Mouse (Mus musculus): ENCODE measurements at regions not wholly inside any gene's neighbourhood (a gene's known extent, or its start where the extent isn't known, plus 50 kb on each side); places are given as distances from the start of the nearest gene placed in this dataset.
A peak's percentile ranks its signal among the peaks of the same experiment; 100 is the strongest.

- DNase-seq = peak; percentile 4 to 5
Observed at GRCm38 (mm10) chr7:72027006-72027405, 279.4 kb downstream of the Mctp2 start.

- DNase-seq = no peak
Observed at GRCm38 (mm10) chr7:72009115-72009514, 297.3 kb downstream of the Mctp2 start.

GRCm38 (mm10) chr7:72004311-72004710, 302.1 kb downstream of the Mctp2 start:
- no peak for DNase-seq

GRCm38 (mm10) chr7:71992526-71992925, 313.9 kb downstream of the Mctp2 start:
- peak in 1 of 2 experiments; percentile 32 for DNase-seq

- DNase-seq = no peak
Observed at GRCm38 (mm10) chr7:71991835-71992234, 314.6 kb downstream of the Mctp2 start.

- DNase-seq = peak; percentile 72
Observed at GRCm38 (mm10) chr7:71991206-71991605, 315.2 kb downstream of the Mctp2 start.

GRCm38 (mm10) chr7:71966015-71966414, 340.4 kb downstream of the Mctp2 start:
- DNase-seq = peak; percentile 11 to 29

- DNase-seq = peak; percentile 53 to 73
Observed at GRCm38 (mm10) chr7:71963456-71963855, 343.0 kb downstream of the Mctp2 start.

- no peak for DNase-seq
Observed at GRCm38 (mm10) chr7:71962851-71963250, 343.6 kb downstream of the Mctp2 start.

GRCm38 (mm10) chr7:71960453-71961230, 345.8 kb downstream of the Mctp2 start:
- peak; percentile 79 to 86 for DNase-seq

- DNase-seq = no peak
Observed at GRCm38 (mm10) chr7:71946548-71946947, 359.9 kb downstream of the Mctp2 start.

GRCm38 (mm10) chr7:71943078-71944042, 363.0 kb downstream of the Mctp2 start:
- no peak for DNase-seq

- no peak for DNase-seq
Observed at GRCm38 (mm10) chr7:71937731-71938130, 368.7 kb downstream of the Mctp2 start.

GRCm38 (mm10) chr7:71936690-71937089, 369.7 kb downstream of the Mctp2 start:
- peak; percentile 50 to 62 for DNase-seq
